In genomic region chr17:25567261-25567660, GRCm38 (mm10) we compare ENCODE assay signal across 9 mouse cellular contexts. TPM values are rescaled to one million over a fixed set of nuclear protein-coding genes. Genes with fewer than 3 reads are reported as not detected.
DNase-seq lines count a peak whose midpoint lies in the region; ATAC-seq lines count a peak whose summit lies in the region.
"Had no signal": no experiment of that assay in that cellular context is flagged by ENCODE, and none has a peak within 500 bp of the region (broad histone marks: within the 10 kb centered on the region; RNA-seq: fewer than 3 reads in every experiment).

No protein-coding gene starts in this region.

- H3K4me3 ChIP-seq in embryonic facial prominence, embryonic 13.5 days, result no peak overlapping the region
- H3K4me3 ChIP-seq in hindbrain, embryonic 13.5 days, result peak overlapping the region; percentile 10; the same call in 1 of the 2 replicates
- H3K4me3 ChIP-seq in midbrain, embryonic 15.5 days, result 0 out of 2 replicates have a peak overlapping the region, but pooled peaks have one; percentile 6

- no peaks in the 10 kb centered on the region for H3K9me3 ChIP-seq in embryonic facial prominence, embryonic 13.5 days
- no peaks in the 10 kb centered on the region for H3K9me3 ChIP-seq in hindbrain, embryonic 13.5 days
- no peaks in the 10 kb centered on the region for H3K9me3 ChIP-seq in midbrain, embryonic 15.5 days

- intact Hi-C loops in left cerebral cortex, postnatal 25 days (cut with DNase I), result loop anchor here (1.0 to 5.0 kb wide), 3 partner anchors 95 to 235 kb away; no protein-coding TSS in a partner anchor

- H3K27me3 ChIP-seq in embryonic facial prominence, embryonic 13.5 days, result peaks cover 25% of the 10 kb centered on the region
- H3K27me3 ChIP-seq in hindbrain, embryonic 13.5 days, result peaks cover 44% of the 10 kb centered on the region
- H3K27me3 ChIP-seq in midbrain, embryonic 15.5 days (replicated peaks), result peaks cover 33% of the 10 kb centered on the region

- H3K27ac ChIP-seq in embryonic facial prominence, embryonic 13.5 days, result no peak overlapping the region
- H3K27ac ChIP-seq in hindbrain, embryonic 13.5 days, result peak overlapping the region; percentile 66
- 0 out of 2 replicates have a peak overlapping the region, but pooled peaks have one; percentile 8 for H3K27ac ChIP-seq in midbrain, embryonic 15.5 days

- H3K36me3 ChIP-seq in embryonic facial prominence, embryonic 13.5 days, result 0 out of 2 replicates have a peak, but pooled peaks cover 6% of the 10 kb centered on the region
- no peaks in the 10 kb centered on the region for H3K36me3 ChIP-seq in hindbrain, embryonic 13.5 days
- no peaks in the 10 kb centered on the region for H3K36me3 ChIP-seq in midbrain, embryonic 15.5 days (replicated peaks)

- WGBS in embryonic facial prominence, embryonic 13.5 days, result 78% methylated on average over 13 of the region's 13 CpGs
- 80% methylated on average over 13 of the region's 13 CpGs for WGBS in hindbrain, embryonic 13.5 days
- 69% methylated on average over 13 of the region's 13 CpGs for WGBS in midbrain, embryonic 15.5 days

- peaks cover 56% of the 10 kb centered on the region for H3K4me1 ChIP-seq in embryonic facial prominence, embryonic 13.5 days
- peaks cover 68% of the 10 kb centered on the region for H3K4me1 ChIP-seq in hindbrain, embryonic 13.5 days (replicated peaks)
- peaks cover 28% of the 10 kb centered on the region for H3K4me1 ChIP-seq in midbrain, embryonic 15.5 days

- peak; percentile 30 to 37 for DNase-seq in left cerebral cortex, postnatal 25 days (ENCODE audit: low spot score in 2 of 2)
- no peak for DNase-seq in left cerebral cortex, adult 9 months (ENCODE audit: low spot score in 2 of 2)
- DNase-seq in gastrocnemius, adult 18-20 months (ENCODE audit: low spot score), result no peak
- DNase-seq in cerebellum, adult 9-10 months, result no peak
- DNase-seq in adrenal gland, postnatal 14 days, result no peak

- peak overlapping the region; percentile 99 for H3K4me2 ChIP-seq in embryonic facial prominence, embryonic 13.5 days
- peak overlapping the region; percentile 93 for H3K4me2 ChIP-seq in hindbrain, embryonic 13.5 days
- H3K4me2 ChIP-seq in midbrain, embryonic 15.5 days, result peak overlapping the region; percentile 81

- ATAC-seq in embryonic facial prominence, embryonic 13.5 days (ENCODE audit: insufficient number of reproducible peaks, insufficient read depth, low FRiP score, low TSS enrichment, low read depth), result no peak
- ATAC-seq in hindbrain, embryonic 13.5 days (ENCODE audit: low FRiP score), result no peak
- no peak for ATAC-seq in midbrain, embryonic 15.5 days (replicated peaks)

- no peak overlapping the region for H3K9ac ChIP-seq in embryonic facial prominence, embryonic 13.5 days
- H3K9ac ChIP-seq in hindbrain, embryonic 13.5 days, result peak overlapping the region; percentile 56; the same call in 1 of the 2 replicates
- no peak overlapping the region for H3K9ac ChIP-seq in midbrain, embryonic 15.5 days

RNA-seq across cellular contexts. Expression of gene Sox8, which starts 3.2 kb away (rescaled TPM):
- 10 to 100 TPM; 52.1 to 55.3 TPM for total RNA-seq in left cerebral cortex, postnatal 25 days (2021)
- polyA plus RNA-seq in embryonic facial prominence, embryonic 13.5 days (2015; fragmentation: Nextera tagmentation; extraction: Ambion mirVana), result 9.1 and 11.1 TPM in 2 replicates
- polyA plus RNA-seq in hindbrain, embryonic 13.5 days (2015; fragmentation: Nextera tagmentation; extraction: Ambion mirVana), result 11.1 and 11.8 TPM in 2 replicates
- 10.7 and 15.2 TPM in 2 replicates for polyA plus RNA-seq in midbrain, embryonic 15.5 days (2015; fragmentation: Nextera tagmentation; extraction: Ambion mirVana)
- under 1 TPM; 0.37 to 0.59 TPM for total RNA-seq in gastrocnemius, adult 18-20 months (2021)
- total RNA-seq in adrenal gland, postnatal 14 days (2021), result 1.4 and 1.6 TPM in 2 replicates
- total RNA-seq: MEL had no signal

RNA-seq across cellular contexts. Expression of gene Lmf1, which starts 11.6 kb away (rescaled TPM):
- total RNA-seq in left cerebral cortex, postnatal 25 days (2021), result 10 to 100 TPM; 20.4 to 23.7 TPM
- 28.7 and 33.8 TPM in 2 replicates for polyA plus RNA-seq in embryonic facial prominence, embryonic 13.5 days (2015; fragmentation: Nextera tagmentation; extraction: Ambion mirVana)
- polyA plus RNA-seq in hindbrain, embryonic 13.5 days (2015; fragmentation: Nextera tagmentation; extraction: Ambion mirVana), result 22.6 and 24.0 TPM in 2 replicates
- polyA plus RNA-seq in midbrain, embryonic 15.5 days (2015; fragmentation: Nextera tagmentation; extraction: Ambion mirVana), result 23.2 and 24.9 TPM in 2 replicates
- total RNA-seq in gastrocnemius, adult 18-20 months (2021), result 10 to 100 TPM; 11.3 to 12.6 TPM
- 40.2 and 40.6 TPM in 2 replicates for total RNA-seq in adrenal gland, postnatal 14 days (2021)

Comparison
In these comparisons a context has a peak if more than half of its experiments do, and no peak if none do; other contexts are left out.
1. DNase-seq: peak in left cerebral cortex, postnatal 25 days (2 of 2); none in left cerebral cortex, adult 9 months (0 of 2), gastrocnemius, adult 18-20 months (single experiment), cerebellum, adult 9-10 months (single experiment) and adrenal gland, postnatal 14 days (single experiment).
2. RNA of gene Sox8, which starts 3.2 kb away (total RNA-seq): 52.1 to 55.3 TPM in left cerebral cortex, postnatal 25 days; 1.4 to 1.6 TPM in adrenal gland, postnatal 14 days and 0.37 to 0.59 TPM in gastrocnemius, adult 18-20 months; every median in the first group is over 10 times any median in the second.
3. Peak in every context shown above with its lines, with median percentiles within 50 percentile points of each other: H3K4me2 ChIP-seq.